ENCODE assay signal across 15 mouse cellular contexts in the genomic region with DNA sequence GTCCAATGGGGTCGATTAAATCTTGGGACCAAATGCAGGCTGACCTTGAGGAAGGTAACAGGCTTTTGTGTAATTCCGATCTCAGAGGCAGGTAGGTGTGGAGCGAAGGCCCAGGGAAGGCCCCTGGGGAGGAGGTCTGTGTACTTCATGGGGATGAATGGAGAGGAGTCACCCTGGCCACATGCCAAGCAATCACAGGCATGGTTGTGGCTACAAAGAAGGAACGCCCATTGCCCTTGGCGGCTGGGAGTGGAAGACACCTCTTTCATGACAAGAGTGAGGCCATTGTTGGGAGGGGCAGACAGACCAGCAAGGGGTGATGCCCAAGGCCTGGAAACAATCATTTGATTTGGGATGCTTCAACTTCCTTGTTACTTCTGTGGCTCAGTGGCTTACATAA.
A peak's percentile ranks its signal among the peaks of the same experiment; 100 is the strongest.
DNase-seq lines count a peak whose midpoint lies in the region; ATAC-seq lines count a peak whose summit lies in the region.
"Had no signal": no experiment of that assay in that cellular context is flagged by ENCODE, and none has a peak within 500 bp of the region (broad histone marks: within the 10 kb centered on the region; RNA-seq: fewer than 3 reads in every experiment).

No protein-coding gene starts in this region.

- no peaks in the 10 kb centered on the region for H3K27me3 ChIP-seq in midbrain, embryonic 11.5 days (ENCODE audit: control insufficient read depth, insufficient read depth, low read length)
- no peaks in the 10 kb centered on the region for H3K27me3 ChIP-seq in midbrain, embryonic 13.5 days
- H3K27me3 ChIP-seq in limb, embryonic 10.5 days (ENCODE audit: low read depth, poor library complexity, severe bottlenecking): no peaks in the 10 kb centered on the region
- H3K27me3 ChIP-seq: heart, embryonic 15.5 days had no signal

- H3K4me3 ChIP-seq in midbrain, embryonic 11.5 days (ENCODE audit: low read depth, low read length): no peak overlapping the region
- H3K4me3 ChIP-seq in midbrain, embryonic 13.5 days (replicated peaks): no peak overlapping the region
- H3K4me3 ChIP-seq in limb, embryonic 10.5 days: no peak overlapping the region
- H3K4me3 ChIP-seq: erythroblast, embryonic 14.5 days; heart, embryonic 15.5 days; myocyte had no signal

- H3K9me3 ChIP-seq in midbrain, embryonic 11.5 days (ENCODE audit: control insufficient read depth, low read length): no peaks in the 10 kb centered on the region
- H3K9me3 ChIP-seq in midbrain, embryonic 13.5 days: no peaks in the 10 kb centered on the region
- H3K9me3 ChIP-seq in limb, embryonic 10.5 days (replicated peaks): no peaks in the 10 kb centered on the region
- H3K9me3 ChIP-seq: G1E; heart, embryonic 15.5 days had no signal

- WGBS in midbrain, embryonic 11.5 days: 93% methylated on average over 5 of the region's 5 CpGs
- WGBS in midbrain, embryonic 13.5 days: 77% methylated on average over 5 of the region's 5 CpGs
- WGBS in limb, embryonic 10.5 days: 87% methylated on average over 5 of the region's 5 CpGs

- no peak overlapping the region for H3K27ac ChIP-seq in midbrain, embryonic 11.5 days (ENCODE audit: low read depth, low read length)
- H3K27ac ChIP-seq in midbrain, embryonic 13.5 days: no peak overlapping the region
- peak overlapping the region; percentile 63; the same call in 1 of the 2 replicates for H3K27ac ChIP-seq in limb, embryonic 10.5 days
- H3K27ac ChIP-seq: heart, embryonic 15.5 days; hindbrain, embryonic 14.5 days had no signal

- H3K36me3 ChIP-seq in midbrain, embryonic 11.5 days (ENCODE audit: control insufficient read depth, insufficient read depth, low read length): no peaks in the 10 kb centered on the region
- 0 out of 2 replicates have a peak, but pooled peaks cover 15% of the 10 kb centered on the region for H3K36me3 ChIP-seq in midbrain, embryonic 13.5 days
- H3K36me3 ChIP-seq in limb, embryonic 10.5 days: peaks cover 33% of the 10 kb centered on the region
- H3K36me3 ChIP-seq: heart, embryonic 15.5 days had no signal

- no peaks in the 10 kb centered on the region for H3K4me1 ChIP-seq in midbrain, embryonic 11.5 days (ENCODE audit: control insufficient read depth, insufficient read depth, low read length)
- peaks cover 18% of the 10 kb centered on the region for H3K4me1 ChIP-seq in midbrain, embryonic 13.5 days (replicated peaks)
- peaks cover 47% of the 10 kb centered on the region for H3K4me1 ChIP-seq in limb, embryonic 10.5 days
- H3K4me1 ChIP-seq: heart, embryonic 15.5 days had no signal

- ATAC-seq in midbrain, embryonic 11.5 days (ENCODE audit: low FRiP score): no peak
- ATAC-seq in midbrain, embryonic 13.5 days: no peak

- peak; percentile 42 to 55 for DNase-seq in cerebellum, postnatal 14 days
- no peak for DNase-seq in cerebellum, adult 11-12 months
- peak; percentile 23 for DNase-seq in midbrain, embryonic 11.5 days (ENCODE audit: low spot score, missing footprints)
- peak; percentile 47 for DNase-seq in WW6 (ENCODE audit: low read depth, low spot score)
- DNase-seq in limb, embryonic 10.5 days (ENCODE audit: low spot score): no peak
- DNase-seq in heart, adult 9 months (ENCODE audit: low spot score in 2 of 2): no peak
- no peak for DNase-seq in right cerebral cortex, postnatal 10 days (ENCODE audit: low spot score in 2 of 2)
- DNase-seq: liver; thymus, adult 18-20 months had no signal

- H3K9ac ChIP-seq in midbrain, embryonic 11.5 days (ENCODE audit: low read length): no peak overlapping the region
- H3K9ac ChIP-seq in midbrain, embryonic 13.5 days (replicated peaks): no peak overlapping the region
- H3K9ac ChIP-seq: heart, embryonic 15.5 days; hindbrain, embryonic 14.5 days had no signal

- no peak overlapping the region for H3K4me2 ChIP-seq in midbrain, embryonic 11.5 days
- no peak overlapping the region for H3K4me2 ChIP-seq in midbrain, embryonic 13.5 days (replicated peaks)
- H3K4me2 ChIP-seq: heart, embryonic 15.5 days; hindbrain, embryonic 14.5 days had no signal

Comparison
In these comparisons a context has a peak if more than half of its experiments do, and no peak if none do; other contexts are left out.
1. DNase-seq: peak in cerebellum, postnatal 14 days (2 of 2), midbrain, embryonic 11.5 days (single experiment) and WW6 (single experiment); none in cerebellum, adult 11-12 months (single experiment), limb, embryonic 10.5 days (single experiment), heart, adult 9 months (0 of 2) and right cerebral cortex, postnatal 10 days (0 of 2).